Mouse (Mus musculus): ENCODE measurements around the gene Tnrc6b. TPM values are rescaled to one million over a fixed set of nuclear protein-coding genes. Genes with fewer than 3 reads are reported as not detected.
"Not testable (repeated sequence)": the region's sequence is repeated elsewhere in the genome, so short reads cannot be mapped to it uniquely, and the experiment has no call there.

Gene Tnrc6b
- total RNA-seq, 2 experiments from 2014 or later, result 101 to 102 TPM

GRCm38 (mm10) chr15:80735708-80736107 is 24.6 kb downstream of the Tnrc6b start:
- DNase-seq (ENCODE audit: low spot score in 2 of 2), result not testable (repeated sequence)

GRCm38 (mm10) chr15:80736553-80736952 is 25.4 kb downstream of the Tnrc6b start:
- no peak for DNase-seq (ENCODE audit: low spot score in 2 of 2)

DNA sequence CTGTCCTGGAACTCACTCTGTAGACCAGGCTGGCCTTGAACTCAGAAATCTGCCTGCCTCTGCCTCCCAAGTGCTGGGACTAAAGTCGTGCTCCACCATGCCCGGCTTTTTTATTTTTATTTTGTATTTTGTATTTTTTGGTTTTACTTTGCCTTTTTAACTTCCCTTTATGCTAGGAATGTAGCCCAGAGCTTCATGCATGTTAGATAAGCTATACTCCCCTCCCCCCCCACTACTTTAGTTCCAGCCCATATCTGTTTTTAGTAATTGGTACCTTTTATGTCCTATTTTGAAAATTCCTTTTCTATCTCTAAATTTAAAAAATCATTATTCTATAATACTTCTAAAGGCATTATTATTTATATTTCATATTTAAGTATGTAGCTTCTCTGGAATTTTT is 27.1 kb downstream of the Tnrc6b start:
- no peak for DNase-seq (ENCODE audit: low spot score in 2 of 2)

- DNase-seq (ENCODE audit: low spot score in 2 of 2), result no peak
Measured at GRCm38 (mm10) chr15:80739972-80740371, 28.9 kb downstream of the Tnrc6b start.

DNA sequence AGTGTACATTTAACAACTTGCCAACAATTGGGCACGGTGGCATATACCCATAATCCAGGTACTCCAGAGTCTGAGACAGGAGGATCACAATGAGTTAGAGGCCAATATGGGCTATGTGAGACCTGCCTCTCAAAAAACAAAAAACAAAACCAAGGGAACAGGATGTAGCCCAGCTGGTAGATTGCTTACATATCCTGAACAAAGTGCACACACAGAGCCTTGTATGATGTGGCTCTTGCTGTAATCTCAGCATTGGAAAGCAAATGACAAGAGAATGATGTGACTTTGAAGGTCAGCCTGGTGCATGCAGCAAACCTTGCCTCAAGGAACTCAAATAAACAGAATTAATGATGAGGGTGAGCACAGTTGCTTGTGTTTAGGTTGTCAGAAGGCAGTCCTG is 30.7 kb downstream of the Tnrc6b start:
- no peak for DNase-seq (ENCODE audit: low spot score in 2 of 2)

GRCm38 (mm10) chr15:80742991-80743474 is 31.9 kb downstream of the Tnrc6b start:
- DNase-seq (ENCODE audit: low spot score in 2 of 2), result no peak

- DNase-seq (ENCODE audit: low spot score in 2 of 2), result no peak
Measured at GRCm38 (mm10) chr15:80743606-80744005, 32.5 kb downstream of the Tnrc6b start.

DNA sequence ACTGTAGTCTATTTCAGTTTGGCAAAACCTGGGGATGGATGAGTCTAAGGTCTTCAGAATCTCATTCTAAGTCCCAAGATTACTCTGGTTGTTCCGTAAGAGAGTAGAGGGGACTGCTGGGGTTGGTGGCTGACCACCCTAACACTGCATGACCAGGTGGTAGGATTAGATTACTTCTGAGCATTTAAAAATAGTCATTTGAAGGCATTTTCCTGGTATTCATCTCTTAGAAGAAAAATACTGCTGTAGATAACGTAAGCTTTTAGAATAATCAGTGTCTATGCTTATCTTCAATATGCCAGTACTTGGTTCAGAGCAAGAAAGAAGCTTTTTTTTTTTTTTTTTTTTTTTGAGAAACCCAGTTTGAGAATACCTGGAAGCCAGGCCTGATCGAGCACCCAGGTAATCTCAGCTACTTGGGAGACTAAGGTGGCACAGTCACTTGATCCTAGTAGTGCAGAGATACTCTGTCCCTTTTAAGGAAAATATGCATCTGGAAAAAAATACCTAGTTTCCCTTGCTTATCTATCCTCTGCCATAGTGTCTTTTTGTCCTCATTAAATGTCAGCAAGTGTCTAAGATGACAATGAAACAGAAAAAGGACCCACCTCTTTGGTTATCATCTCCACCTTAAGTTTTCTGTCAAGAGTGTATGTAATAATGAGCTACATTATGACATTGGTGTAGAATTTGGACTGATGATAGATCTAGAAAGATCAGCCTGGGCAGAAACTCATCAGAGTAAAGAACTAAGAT is 33.7 kb downstream of the Tnrc6b start:
- no peak for DNase-seq (ENCODE audit: low spot score in 2 of 2)

DNA sequence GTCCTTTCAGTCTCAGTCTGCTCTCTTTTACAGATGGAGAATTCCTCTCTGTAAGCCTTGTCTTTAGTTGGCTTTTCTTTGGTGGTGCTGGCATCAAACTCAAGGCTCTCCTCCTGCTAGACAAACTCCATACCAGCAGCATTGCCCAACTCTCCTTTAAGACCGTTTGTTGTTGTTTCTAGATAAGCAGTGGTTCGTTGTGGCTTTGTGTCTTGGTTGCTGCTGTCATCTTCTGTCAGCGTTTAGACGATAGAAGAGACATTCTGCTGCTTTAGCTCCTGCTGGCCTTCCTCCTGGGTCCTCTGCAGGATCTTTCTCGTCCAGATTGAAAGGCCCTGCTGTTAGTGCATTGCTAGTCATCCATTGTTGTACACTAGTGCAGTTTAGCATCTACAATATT is 37.9 kb downstream of the Tnrc6b start:
- DNase-seq (ENCODE audit: low spot score in 2 of 2), result no peak

GRCm38 (mm10) chr15:80753351-80753750 is 42.2 kb downstream of the Tnrc6b start:
- no peak for DNase-seq (ENCODE audit: low spot score in 2 of 2)

GRCm38 (mm10) chr15:80754103-80754502 is 43.0 kb downstream of the Tnrc6b start:
- no peak for DNase-seq (ENCODE audit: low spot score in 2 of 2)

- DNase-seq (ENCODE audit: low spot score in 2 of 2), result no peak
Measured at GRCm38 (mm10) chr15:80759451-80759850, 48.3 kb downstream of the Tnrc6b start.

- DNase-seq (ENCODE audit: low spot score in 2 of 2), result no peak
Measured at GRCm38 (mm10) chr15:80760504-80760903, 49.4 kb downstream of the Tnrc6b start.

DNA sequence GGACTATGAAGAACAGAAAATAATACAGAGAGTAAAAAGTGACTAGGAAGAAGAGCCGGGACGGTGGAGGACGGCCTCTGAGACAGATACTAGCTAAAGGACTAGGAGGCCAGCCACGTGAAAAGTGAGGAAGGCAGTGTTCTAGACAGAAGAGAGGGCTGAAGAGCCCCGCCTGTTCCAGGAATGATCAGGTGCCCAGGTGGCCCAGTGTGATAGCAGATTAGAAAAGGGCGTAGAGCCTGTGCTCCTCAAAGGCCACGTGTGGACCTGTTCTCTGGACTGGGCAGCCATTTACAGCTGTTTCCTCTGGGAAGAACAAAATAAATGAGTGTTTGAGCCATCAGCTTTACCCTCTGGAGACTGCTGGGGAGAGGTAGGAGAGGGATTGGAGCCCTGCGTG is 49.8 kb downstream of the Tnrc6b start:
- DNase-seq (ENCODE audit: low spot score in 2 of 2), result no peak

DNA sequence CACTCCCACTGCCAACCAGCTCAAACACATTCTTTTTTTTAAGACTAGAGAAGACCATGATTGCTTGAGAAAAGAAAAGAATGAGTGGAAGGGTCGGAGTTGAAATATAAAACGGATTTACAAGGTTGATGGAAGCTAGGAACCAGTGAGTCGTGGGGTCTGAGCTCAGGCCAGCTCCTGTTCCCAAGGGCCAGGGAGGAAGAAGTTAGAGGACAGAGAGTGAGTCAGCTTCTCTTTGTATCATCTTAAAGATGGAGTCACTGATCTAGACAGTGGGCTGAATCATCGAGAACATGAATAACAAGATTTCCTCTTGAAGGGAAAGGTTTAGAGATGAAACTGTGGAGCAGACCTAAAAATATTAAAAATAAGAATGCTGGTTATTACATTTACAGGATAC is 51.5 kb downstream of the Tnrc6b start:
- no peak for DNase-seq (ENCODE audit: low spot score in 2 of 2)

GRCm38 (mm10) chr15:80764666-80765065 is 53.6 kb downstream of the Tnrc6b start:
- no peak for DNase-seq (ENCODE audit: low spot score in 2 of 2)

GRCm38 (mm10) chr15:80765381-80765780 is 54.3 kb downstream of the Tnrc6b start:
- DNase-seq (ENCODE audit: low spot score in 2 of 2), result no peak

DNA sequence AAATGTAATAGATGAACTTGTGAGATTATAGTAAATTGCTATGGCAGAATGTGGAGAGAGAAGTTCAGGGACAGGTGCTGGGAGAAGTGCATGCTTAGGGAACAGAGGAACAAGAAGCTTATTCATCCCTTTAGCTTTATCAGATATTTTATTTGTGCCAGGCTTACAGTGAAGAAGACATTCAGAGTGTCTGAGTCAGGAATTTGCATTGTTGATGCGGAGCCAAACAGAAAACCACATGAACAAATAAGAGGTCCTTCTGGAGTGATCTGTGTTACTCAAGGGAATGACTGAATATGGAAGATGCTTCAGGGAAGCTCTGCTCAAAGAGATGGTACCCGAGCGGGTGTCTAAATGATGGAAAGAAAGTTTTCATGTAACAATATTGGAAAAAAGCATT is 57.1 kb downstream of the Tnrc6b start:
- DNase-seq (ENCODE audit: low spot score in 2 of 2), result no peak

- no peak for DNase-seq (ENCODE audit: low spot score in 2 of 2)
Measured at GRCm38 (mm10) chr15:80771926-80772441, 60.9 kb downstream of the Tnrc6b start.

- DNase-seq (ENCODE audit: low spot score in 2 of 2), result no peak
Measured at GRCm38 (mm10) chr15:80774666-80775065, 63.6 kb downstream of the Tnrc6b start.

DNA sequence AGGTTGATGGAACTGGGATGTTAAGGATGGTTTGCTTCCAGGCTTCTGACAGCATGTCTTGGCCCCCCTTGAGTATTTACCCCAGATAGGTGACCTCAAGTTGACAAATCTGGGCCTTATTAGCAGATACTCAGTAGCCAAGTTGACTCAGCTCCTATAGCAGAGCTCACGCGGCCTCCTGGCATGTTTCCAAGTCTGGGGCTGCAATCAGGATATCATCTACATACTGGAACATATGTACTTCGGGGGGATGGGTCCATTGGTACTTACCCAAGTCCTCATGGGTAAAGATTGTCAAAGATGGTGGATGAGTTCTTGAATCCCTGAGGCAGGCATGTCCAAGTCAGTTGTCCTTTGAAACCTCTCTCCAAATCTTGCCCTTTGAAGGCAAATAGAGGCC is 67.9 kb downstream of the Tnrc6b start:
- DNase-seq (ENCODE audit: low spot score in 2 of 2), result no peak

DNA sequence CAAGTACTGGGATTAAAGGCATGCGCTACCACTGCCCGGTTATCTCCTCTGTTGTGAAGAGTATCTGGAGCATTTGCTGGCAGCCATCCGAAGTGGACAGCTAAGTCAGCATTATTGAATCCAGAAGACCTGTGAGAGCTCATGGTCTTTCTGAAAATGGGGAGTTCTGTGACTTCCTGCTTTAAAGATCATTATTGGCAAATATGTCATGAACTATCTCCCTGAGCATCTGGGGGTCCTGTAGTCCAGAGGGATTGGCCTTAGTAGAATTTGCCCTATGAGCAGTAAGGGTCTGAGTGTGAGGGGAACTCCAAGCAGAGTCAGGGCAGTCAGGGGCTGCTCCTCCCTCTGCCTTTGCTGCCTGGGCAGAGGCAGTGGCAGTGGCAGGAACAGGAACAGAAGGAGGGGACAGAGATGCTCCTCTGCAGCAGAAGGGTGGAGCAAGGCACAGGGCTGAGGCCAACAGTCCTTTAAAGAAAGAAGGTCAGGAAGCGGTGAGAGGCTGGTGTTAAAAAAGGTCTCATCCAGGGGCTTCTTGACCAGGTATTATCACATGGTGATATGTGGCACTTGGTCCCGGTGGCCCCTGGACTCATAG is 69.1 kb downstream of the Tnrc6b start:
- no peak for DNase-seq (ENCODE audit: low spot score in 2 of 2)

Data from left cerebral cortex, adult 18-20 months (tissue).